Mouse (Mus musculus) liver, embryonic 13.5 days (tissue): ENCODE data around the gene Eef1akmt1. TPM values are rescaled to one million over a fixed set of nuclear protein-coding genes. Genes with fewer than 3 reads are reported as not detected.
A peak's percentile ranks its signal among the peaks of the same experiment; 100 is the strongest.

Experiments used
- ATAC-seq: fragments of 200-750 bp; cut with Nextera tagmentation; 2 replicates; pipeline ENCODE4 v1.8.0; 2017; ENCODE audit warnings: low read depth, mild to moderate bottlenecking, moderate number of reproducible peaks, moderate library complexity
- DNase-seq: peaks from one replicate; pipeline ENCODE4 v3.0.0; 2022
- H3K27ac ChIP-seq: fragments of 300-500 bp; sonication (generic); 2 replicates; pipeline ENCODE4 v1.5.1; 2015; ENCODE audit warnings: moderate library complexity, mild to moderate bottlenecking, inconsistent platforms
- H3K27me3 ChIP-seq: fragments of 300-500 bp; sonication (generic); 2 replicates; pipeline ENCODE4 v1.6.1; 2015; ENCODE audit warnings: mild to moderate bottlenecking, inconsistent platforms
- H3K36me3 ChIP-seq: fragments of 300-500 bp; sonication (generic); 2 replicates; pipeline ENCODE4 v1.6.1; 2015; ENCODE audit warnings: mild to moderate bottlenecking, inconsistent platforms
- H3K4me1 ChIP-seq: fragments of 300-500 bp; sonication (generic); replicated peaks from 2 replicates; pipeline ENCODE4 v1.6.1; 2015; ENCODE audit warnings: inconsistent platforms
- H3K4me2 ChIP-seq: fragments of 300-500 bp; sonication (generic); 2 replicates; pipeline ENCODE4 v1.6.1; 2015; ENCODE audit warnings: inconsistent platforms, mild to moderate bottlenecking, moderate library complexity
- H3K4me3 ChIP-seq: fragments of 300-500 bp; sonication (generic); replicated peaks from 2 replicates; pipeline ENCODE4 v1.5.1; 2015; ENCODE audit warnings: mild to moderate bottlenecking, inconsistent platforms
- H3K9ac ChIP-seq: fragments of 300-500 bp; sonication (generic); 2 replicates; pipeline ENCODE4 v1.6.1; 2015; ENCODE audit warnings: mild to moderate bottlenecking, inconsistent platforms
- H3K9me3 ChIP-seq: fragments of 300-500 bp; sonication (generic); replicated peaks from 2 replicates; pipeline ENCODE4 v1.6.1; 2016; ENCODE audit warnings: inconsistent platforms
- WGBS: fragments of 180-500 bp; shearing (Covaris S2); methylation state at CpG from one replicate; pipeline ENCODE4 v1.1.7; 2015; ENCODE audit not compliant: insufficient replicate concordance; 5-methylcytosine and 5-hydroxymethylcytosine counted together
- polyA plus RNA-seq: library from polyadenylated mRNA; unstranded; fragments of >200 nt; fragmentation: Nextera tagmentation; extraction: Ambion mirVana; gene quantifications from 2 replicates; pipeline ENCODE4 v1.2.1, GENCODE M21; 2015

Eef1akmt1 gene
- polyA plus RNA-seq, result 47.3 and 52.6 TPM in 2 replicates

GRCm38 (mm10) chr14:57571155-57572133 lies at the start of gene Eef1akmt1:
Gene Eef1akmt1 (minus strand): TSS chr14:57571612.
- H3K9ac ChIP-seq, result peak within 1 kb of the TSS; percentile 78
- WGBS, result 6% methylated on average over 35 of the region's 35 CpGs
- no peaks in the 10 kb centered on the region for H3K27me3 ChIP-seq
- H3K9me3 ChIP-seq, result no peaks in the 10 kb centered on the region
- H3K4me2 ChIP-seq, result peak within 1 kb of the TSS; percentile 79
- H3K4me1 ChIP-seq, result peaks cover 12% of the 10 kb centered on the region
- H3K36me3 ChIP-seq, result peaks cover 11% of the 10 kb centered on the region
- ATAC-seq (peak; percentile 99), DNase-seq (peak; percentile 93)
- H3K27ac ChIP-seq, result peak within 1 kb of the TSS; percentile 79
- peak within 1 kb of the TSS; percentile 75 for H3K4me3 ChIP-seq

GRCm38 (mm10) chr14:57620598-57621236 lies 49.3 kb upstream of the Eef1akmt1 start:
- no peak overlapping the region for H3K9ac ChIP-seq
- no peak overlapping the region for H3K27ac ChIP-seq
- 67% methylated on average over 4 of the region's 4 CpGs for WGBS
- H3K9me3 ChIP-seq, result no peaks in the 10 kb centered on the region
- no peak overlapping the region for H3K4me3 ChIP-seq
- peaks cover 62% of the 10 kb centered on the region for H3K36me3 ChIP-seq
- no peak for ATAC-seq
- no peak overlapping the region for H3K4me2 ChIP-seq
- H3K4me1 ChIP-seq, result peaks cover 16% of the 10 kb centered on the region
- no peak for DNase-seq
- H3K27me3 ChIP-seq, result no peaks in the 10 kb centered on the region

GRCm38 (mm10) chr14:57619487-57619886 lies 48.1 kb upstream of the Eef1akmt1 start:
- Histone ChIP-seq H3K4me2 (no peak overlapping the region), H3K27ac (no peak overlapping the region), H3K36me3 (peaks cover 60% of the 10 kb centered on the region), H3K27me3 (no peaks in the 10 kb centered on the region), H3K4me1 (peaks cover 16% of the 10 kb centered on the region), H3K9ac (no peak overlapping the region), H3K4me3 (no peak overlapping the region), H3K9me3 (no peaks in the 10 kb centered on the region)
- WGBS, result 53% methylated on average over 2 of the region's 2 CpGs
- ATAC-seq, result no peak
- no peak for DNase-seq

GRCm38 (mm10) chr14:57617675-57618074 lies 46.3 kb upstream of the Eef1akmt1 start:
- 85% methylated on average over 1 of the region's 1 CpGs for WGBS
- Histone ChIP-seq H3K4me3 (no peak overlapping the region), H3K4me2 (no peak overlapping the region), H3K36me3 (peaks cover 52% of the 10 kb centered on the region), H3K4me1 (peaks cover under 1% of the 10 kb centered on the region), H3K9me3 (no peaks in the 10 kb centered on the region), H3K27me3 (no peaks in the 10 kb centered on the region), H3K9ac (no peak overlapping the region), H3K27ac (no peak overlapping the region)
- DNase-seq, result no peak
- no peak for ATAC-seq

- DNase-seq, result no peak
- H3K4me3 ChIP-seq, result no peak overlapping the region
- ATAC-seq, result no peak
- no peak overlapping the region for H3K27ac ChIP-seq
- H3K27me3 ChIP-seq, result no peaks in the 10 kb centered on the region
- no peaks in the 10 kb centered on the region for H3K4me1 ChIP-seq
- no peak overlapping the region for H3K9ac ChIP-seq
- 85% methylated on average over 6 of the region's 6 CpGs for WGBS
- no peak overlapping the region for H3K4me2 ChIP-seq
- H3K36me3 ChIP-seq, result peaks cover 42% of the 10 kb centered on the region
- no peaks in the 10 kb centered on the region for H3K9me3 ChIP-seq
Measured at GRCm38 (mm10) chr14:57616339-57616965, 45.0 kb upstream of the Eef1akmt1 start.

- Histone ChIP-seq H3K4me3 (no peak overlapping the region), H3K36me3 (peaks cover 46% of the 10 kb centered on the region), H3K9ac (no peak overlapping the region), H3K27ac (no peak overlapping the region), H3K27me3 (no peaks in the 10 kb centered on the region), H3K9me3 (no peaks in the 10 kb centered on the region), H3K4me1 (no peaks in the 10 kb centered on the region), H3K4me2 (no peak overlapping the region)
- no peak for ATAC-seq
- no peak for DNase-seq
- 82% methylated on average over 6 of the region's 6 CpGs for WGBS
Measured at GRCm38 (mm10) chr14:57615828-57616227, 44.4 kb upstream of the Eef1akmt1 start.

GRCm38 (mm10) chr14:57611034-57611433 lies 39.6 kb upstream of the Eef1akmt1 start:
- DNase-seq (no peak), ATAC-seq (no peak)
- Histone ChIP-seq H3K4me1 (peaks cover 5% of the 10 kb centered on the region; the same call in 1 of the 2 replicates), H3K4me2 (no peak overlapping the region), H3K9me3 (no peaks in the 10 kb centered on the region), H3K27me3 (no peaks in the 10 kb centered on the region), H3K36me3 (peaks cover 36% of the 10 kb centered on the region), H3K27ac (no peak overlapping the region), H3K4me3 (no peak overlapping the region), H3K9ac (no peak overlapping the region)
- whole genome bisulfite sequencing, result 88% methylated on average over 2 of the region's 2 CpGs

- Histone ChIP-seq H3K9me3 (no peaks in the 10 kb centered on the region), H3K9ac (no peak overlapping the region), H3K27me3 (no peaks in the 10 kb centered on the region), H3K4me3 (no peak overlapping the region), H3K4me2 (no peak overlapping the region), H3K36me3 (peaks cover 32% of the 10 kb centered on the region), H3K4me1 (peaks cover 5% of the 10 kb centered on the region; the same call in 1 of the 2 replicates), H3K27ac (no peak overlapping the region)
- ATAC-seq (no peak), DNase-seq (no peak)
- 75% methylated on average over 4 of the region's 4 CpGs for WGBS
Measured at GRCm38 (mm10) chr14:57609816-57610329, 38.5 kb upstream of the Eef1akmt1 start.

GRCm38 (mm10) chr14:57607500-57607899 lies 36.1 kb upstream of the Eef1akmt1 start:
- no peaks in the 10 kb centered on the region for H3K9me3 ChIP-seq
- 63% methylated on average over 1 of the region's 1 CpGs for WGBS
- DNase-seq (no peak), ATAC-seq (no peak)
- H3K27me3 ChIP-seq, result no peaks in the 10 kb centered on the region
- no peak overlapping the region for H3K9ac ChIP-seq
- no peak overlapping the region for H3K27ac ChIP-seq
- H3K4me2 ChIP-seq, result no peak overlapping the region
- peaks cover 5% of the 10 kb centered on the region; the same call in 1 of the 2 replicates for H3K4me1 ChIP-seq
- H3K4me3 ChIP-seq, result no peak overlapping the region
- peaks cover 45% of the 10 kb centered on the region for H3K36me3 ChIP-seq

- H3K4me1 ChIP-seq, result peaks cover 5% of the 10 kb centered on the region; the same call in 1 of the 2 replicates
- 77% methylated on average over 8 of the region's 8 CpGs for WGBS
- no peak overlapping the region for H3K9ac ChIP-seq
- H3K4me2 ChIP-seq, result no peak overlapping the region
- H3K9me3 ChIP-seq, result no peaks in the 10 kb centered on the region
- no peak overlapping the region for H3K4me3 ChIP-seq
- DNase-seq, result no peak
- H3K27ac ChIP-seq, result no peak overlapping the region
- H3K36me3 ChIP-seq, result peaks cover 51% of the 10 kb centered on the region
- ATAC-seq, result no peak
- H3K27me3 ChIP-seq, result no peaks in the 10 kb centered on the region
Measured at GRCm38 (mm10) chr14:57606663-57607365, 35.4 kb upstream of the Eef1akmt1 start.
